Comparison of ENCODE assay signal across 25 mouse cellular contexts in the genomic region with DNA sequence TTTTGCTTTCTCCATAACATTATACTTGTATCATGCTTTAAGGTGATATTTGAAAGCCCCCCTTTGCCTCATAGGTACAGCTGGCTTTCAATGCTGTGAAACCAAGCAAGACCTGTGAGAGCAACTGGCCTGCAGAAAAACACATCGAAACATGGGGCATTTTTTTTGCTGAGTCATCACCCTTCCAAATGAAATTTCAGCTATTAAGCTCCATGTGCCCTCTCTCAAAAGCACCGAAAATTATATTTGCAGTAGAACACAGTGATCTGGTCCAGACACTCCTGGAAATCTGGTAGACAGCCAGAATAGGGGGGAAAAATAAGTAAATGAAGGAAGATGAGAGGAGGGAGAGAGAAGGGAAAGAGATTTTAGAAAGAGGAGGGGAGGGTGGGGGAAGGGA.
DNase-seq lines count a peak whose midpoint lies in the region; ATAC-seq and TF ChIP-seq lines count a peak whose summit lies in the region.
"Had no signal": no experiment of that assay in that cellular context is flagged by ENCODE, and none has a peak within 500 bp of the region (broad histone marks: within the 10 kb centered on the region; RNA-seq: fewer than 3 reads in every experiment).

No protein-coding gene starts in this region.

- TF ChIP-seq RAD21 in CH12.LX (IDR thresholded peaks at IDR 0.05; ENCODE audit: low read depth, low read length), result no peak

- peak; percentile 30 to 46 for DNase-seq in cerebellum, postnatal 10 days
- no peak for DNase-seq in cerebellum, adult 9-11 months
- peak; percentile 10 for DNase-seq in hindbrain, postnatal 0 days (ENCODE audit: low spot score)
- DNase-seq in hindbrain, embryonic 11.5 days (ENCODE audit: low spot score), result no peak
- no peak for DNase-seq in CH12.LX (ENCODE audit: extremely low read depth)
- no peak for DNase-seq in ES-E14 (ENCODE audit: low read depth, low spot score)
- no peak for DNase-seq in testis, postnatal 10 days (ENCODE audit: low spot score)
- DNase-seq: forebrain, postnatal 0 days; gastrocnemius, postnatal 10 days; heart, postnatal 14 days; kidney, adult 9 months; kidney, postnatal 10 days; right cerebral cortex, postnatal 4 days; thymus, postnatal 4 days had no signal

- TF ChIP-seq CTCF in hindbrain, postnatal 0 days (IDR thresholded peaks at IDR 0.05; ENCODE audit: low read depth), result no peak
- no peak for TF ChIP-seq CTCF in CH12.LX (conservative IDR thresholded peaks at IDR 0.05 in 1 of 2, IDR thresholded peaks at IDR 0.05 in 1 of 2; ENCODE audit: low read depth in 2 of 2, low read length in 2 of 2)

- WGBS in hindbrain, postnatal 0 days, result 57% methylated on average over 2 of the region's 2 CpGs
- 92% methylated on average over 2 of the region's 2 CpGs for WGBS in hindbrain, embryonic 11.5 days

- H3K79me2 ChIP-seq in CH12.LX (replicated peaks; ENCODE audit: control insufficient read depth, extremely low read depth, insufficient read depth, poor library complexity, severe bottlenecking), result no peaks in the 10 kb centered on the region

- no peak for TF ChIP-seq EP300 in CH12.LX (IDR thresholded peaks at IDR 0.05; ENCODE audit: low read length)

- H3K36me3 ChIP-seq in hindbrain, postnatal 0 days (ENCODE audit: insufficient read depth, low read length), result no peaks in the 10 kb centered on the region
- H3K36me3 ChIP-seq in hindbrain, embryonic 11.5 days (ENCODE audit: control insufficient read depth, insufficient read depth, low read length), result no peaks in the 10 kb centered on the region
- H3K36me3 ChIP-seq in CH12.LX (replicated peaks in 1 of 2; ENCODE audit: control insufficient read depth in 1 of 2, insufficient read depth in 1 of 2, low read length in 1 of 2), result no peaks in the 10 kb centered on the region
- H3K36me3 ChIP-seq in ES-E14 (ENCODE audit: control insufficient read depth, insufficient read depth, low read length, poor library complexity, severe bottlenecking), result no peaks in the 10 kb centered on the region; the same call in 1 of the 2 replicates
- H3K36me3 ChIP-seq: embryonic facial prominence, embryonic 15.5 days; forebrain, embryonic 12.5 days; G1E; hindbrain, embryonic 10.5 days; limb, embryonic 13.5 days; lung, embryonic 15.5 days; midbrain, embryonic 12.5 days; neural tube, embryonic 13.5 days had no signal

- no peaks in the 10 kb centered on the region for H3K9me3 ChIP-seq in hindbrain, postnatal 0 days (ENCODE audit: low read length)
- no peaks in the 10 kb centered on the region for H3K9me3 ChIP-seq in hindbrain, embryonic 11.5 days (ENCODE audit: control insufficient read depth, low read length)
- no peaks in the 10 kb centered on the region for H3K9me3 ChIP-seq in CH12.LX (replicated peaks; ENCODE audit: low read length)
- H3K9me3 ChIP-seq in ES-E14 (ENCODE audit: control insufficient read depth, insufficient read depth, low read depth, low read length), result no peaks in the 10 kb centered on the region
- H3K9me3 ChIP-seq: embryonic facial prominence, embryonic 15.5 days; forebrain, embryonic 12.5 days; G1E; heart, embryonic 10.5 days; hindbrain, embryonic 10.5 days; limb, embryonic 13.5 days; lung, embryonic 15.5 days; midbrain, embryonic 12.5 days; neural tube, embryonic 13.5 days had no signal

- H3K27me3 ChIP-seq in hindbrain, postnatal 0 days (ENCODE audit: insufficient read depth, low read length), result no peaks in the 10 kb centered on the region
- H3K27me3 ChIP-seq in hindbrain, embryonic 11.5 days (ENCODE audit: control insufficient read depth, insufficient read depth, low read length), result no peaks in the 10 kb centered on the region
- H3K27me3 ChIP-seq in CH12.LX (replicated peaks), result no peaks in the 10 kb centered on the region
- H3K27me3 ChIP-seq: embryonic facial prominence, embryonic 15.5 days; forebrain, embryonic 12.5 days; limb, embryonic 13.5 days; lung, embryonic 15.5 days; midbrain, embryonic 12.5 days; neural tube, embryonic 13.5 days had no signal

- no peak overlapping the region for H3K9ac ChIP-seq in hindbrain, postnatal 0 days (replicated peaks; ENCODE audit: low read length)
- no peak overlapping the region for H3K9ac ChIP-seq in hindbrain, embryonic 11.5 days (ENCODE audit: low read depth, low read length)
- H3K9ac ChIP-seq in CH12.LX (ENCODE audit: insufficient read depth, low read depth) (no peak overlapping the region), ES-E14 (ENCODE audit: insufficient read depth, low read depth, low read length, poor library complexity, severe bottlenecking) (no peak overlapping the region)
- H3K9ac ChIP-seq: embryonic facial prominence, embryonic 15.5 days; forebrain, embryonic 12.5 days; forebrain, postnatal 0 days; limb, embryonic 13.5 days; lung, embryonic 15.5 days; midbrain, embryonic 12.5 days; neural tube, embryonic 13.5 days had no signal

- no peak overlapping the region for H3K4me3 ChIP-seq in hindbrain, postnatal 0 days (ENCODE audit: low read length)
- H3K4me3 ChIP-seq in hindbrain, embryonic 11.5 days (ENCODE audit: low read depth, low read length), result no peak overlapping the region
- no peak overlapping the region for H3K4me3 ChIP-seq in CH12.LX (replicated peaks in 1 of 3; ENCODE audit: low read depth in 2 of 3, low read length in 2 of 3, poor library complexity in 1 of 3)
- H3K4me3 ChIP-seq in ES-E14 (ENCODE audit: insufficient read depth in 1 of 2, low read depth in 1 of 2, low read length in 2 of 2, poor library complexity in 1 of 2, severe bottlenecking in 1 of 2), result no peak overlapping the region
- H3K4me3 ChIP-seq: embryonic facial prominence, embryonic 15.5 days; forebrain, embryonic 12.5 days; heart, embryonic 10.5 days; hindbrain, embryonic 10.5 days; limb, embryonic 13.5 days; lung, embryonic 15.5 days; midbrain, embryonic 12.5 days; neural tube, embryonic 13.5 days had no signal

- H3K27ac ChIP-seq in hindbrain, postnatal 0 days, result no peak overlapping the region
- no peak overlapping the region for H3K27ac ChIP-seq in hindbrain, embryonic 11.5 days (ENCODE audit: low read depth, low read length)
- no peak overlapping the region for H3K27ac ChIP-seq in CH12.LX (ENCODE audit: insufficient read depth, low read depth)
- H3K27ac ChIP-seq in ES-E14 (ENCODE audit: insufficient read depth, low read depth, low read length, poor library complexity, severe bottlenecking), result no peak overlapping the region
- H3K27ac ChIP-seq: embryonic facial prominence, embryonic 15.5 days; forebrain, embryonic 12.5 days; heart, embryonic 10.5 days; hindbrain, embryonic 10.5 days; limb, embryonic 13.5 days; lung, embryonic 15.5 days; midbrain, embryonic 12.5 days; neural tube, embryonic 13.5 days had no signal

- in situ Hi-C loops in CH12.LX (cut with MboI; ENCODE audit: low pct_ligation_motif_present, low pct_unique_long_range_greater_than_20kb, low sequenced_read_pairs) (no loop called here), ES-E14 (cut with MboI; ENCODE audit: low sequenced_read_pairs in 2 of 2, unreplicated experiment in 2 of 2) (no loop called here)

- H3K4me1 ChIP-seq in hindbrain, postnatal 0 days (ENCODE audit: insufficient read depth, low read length), result no peaks in the 10 kb centered on the region
- H3K4me1 ChIP-seq in hindbrain, embryonic 11.5 days (replicated peaks; ENCODE audit: control insufficient read depth, insufficient read depth, low read length), result no peaks in the 10 kb centered on the region
- H3K4me1 ChIP-seq in CH12.LX (ENCODE audit: control insufficient read depth in 1 of 2, insufficient read depth in 2 of 2) (no peaks in the 10 kb centered on the region), ES-E14 (ENCODE audit: control insufficient read depth in 2 of 2, insufficient read depth in 2 of 2, low read length in 2 of 2, poor library complexity in 1 of 2) (peaks cover 3 to 4% of the 10 kb centered on the region in 2 experiments; a peak in 2 of 4 replicates)
- H3K4me1 ChIP-seq: embryonic facial prominence, embryonic 15.5 days; forebrain, embryonic 12.5 days; hindbrain, embryonic 10.5 days; limb, embryonic 13.5 days; lung, embryonic 15.5 days; midbrain, embryonic 12.5 days had no signal

- H3K4me2 ChIP-seq in hindbrain, postnatal 0 days (ENCODE audit: low read depth, low read length), result no peak overlapping the region
- H3K4me2 ChIP-seq in hindbrain, embryonic 11.5 days (replicated peaks; ENCODE audit: low read depth, low read length), result no peak overlapping the region
- H3K4me2 ChIP-seq in CH12.LX (ENCODE audit: insufficient read depth, low read depth, poor library complexity, severe bottlenecking), result no peak overlapping the region
- H3K4me2 ChIP-seq: embryonic facial prominence, embryonic 15.5 days; forebrain, embryonic 12.5 days; limb, embryonic 13.5 days; liver, embryonic 11.5 days; lung, embryonic 15.5 days; midbrain, embryonic 12.5 days; neural tube, embryonic 13.5 days had no signal

- TF ChIP-seq POLR2A in CH12.LX (IDR thresholded peaks at IDR 0.05; ENCODE audit: low read depth, low read length), result no peak

- ATAC-seq in hindbrain, postnatal 0 days, result no peak
- no peak for ATAC-seq in hindbrain, embryonic 11.5 days (ENCODE audit: low FRiP score)
- ATAC-seq: forebrain, postnatal 0 days; intestine, postnatal 0 days had no signal

- dilution Hi-C loops in CH12.LX (cut with MboI; ENCODE audit: extremely low pct_ligation_motif_present, extremely low pct_unique_long_range_greater_than_20kb, low sequenced_read_pairs), result no loop called here

TF ChIP-seq in CH12.LX, 34 proteins besides CTCF, POLR2A, EP300 and RAD21:
- TF ChIP-seq USF1 (IDR thresholded peaks at IDR 0.05; ENCODE audit: low read depth, low read length) (no peak), MAFK (IDR thresholded peaks at IDR 0.05; ENCODE audit: insufficient replicate concordance, low read length) (peak; percentile 93), PAX5 (IDR thresholded peaks at IDR 0.05; ENCODE audit: low read length) (no peak)

TF ChIP-seq in ES-E14, 5 proteins besides CTCF, POLR2A, EP300 and RAD21:
- TF ChIP-seq MAFK (IDR thresholded peaks at IDR 0.05; ENCODE audit: insufficient read depth, low read depth, low read length) (peak; percentile 98), ZC3H11A (IDR thresholded peaks at IDR 0.05; ENCODE audit: borderline replicate concordance, low read depth, low read length) (no peak)

Comparison
In these comparisons a context has a peak if more than half of its experiments do, and no peak if none do; other contexts are left out.
1. DNase-seq: peak in cerebellum, postnatal 10 days (2 of 2) and hindbrain, postnatal 0 days (single experiment); none in cerebellum, adult 9-11 months (single experiment), hindbrain, embryonic 11.5 days (single experiment), CH12.LX (single experiment), ES-E14 (single experiment) and testis, postnatal 10 days (single experiment).